Comparison of ENCODE assay signal across 1 mouse cellular context in genomic region chrX:164323391-164323913, GRCm38 (mm10).
TF ChIP-seq lines count a peak whose summit lies in the region.

No protein-coding gene starts in this region.

TF ChIP-seq in MEL, 35 proteins besides CTCF, POLR2A, EP300 and RAD21:
- TF ChIP-seq ZNF384 (IDR thresholded peaks at IDR 0.05; ENCODE audit: low read depth, low read length) = no peak
- no peak for TF ChIP-seq RCOR1 (IDR thresholded peaks at IDR 0.05; ENCODE audit: low read depth, low read length)
- TF ChIP-seq ZMIZ1 (IDR thresholded peaks at IDR 0.05; ENCODE audit: low read depth, low read length) = no peak
- TF ChIP-seq TCF12 (IDR thresholded peaks at IDR 0.05; ENCODE audit: low read depth, low read length) = no peak
- no peak for TF ChIP-seq POLR2AphosphoS2 (IDR thresholded peaks at IDR 0.05; ENCODE audit: low read length)
- TF ChIP-seq MEF2A (IDR thresholded peaks at IDR 0.05; ENCODE audit: extremely low read depth, insufficient replicate concordance, low read depth, low read length, poor library complexity, severe bottlenecking) = no peak
- no peak for TF ChIP-seq TBP (IDR thresholded peaks at IDR 0.05; ENCODE audit: low read depth, low read length)
- TF ChIP-seq CHD2 (IDR thresholded peaks at IDR 0.05; ENCODE audit: low read length) = no peak
- TF ChIP-seq BHLHE40 (IDR thresholded peaks at IDR 0.05; ENCODE audit: borderline replicate concordance, low read depth, low read length) = no peak
- TF ChIP-seq POLR2AphosphoS5 (IDR thresholded peaks at IDR 0.05; ENCODE audit: borderline replicate concordance, low read depth, low read length) = no peak
- TF ChIP-seq KAT2A (conservative IDR thresholded peaks at IDR 0.05; ENCODE audit: low read depth, low read length) = no peak
- TF ChIP-seq SIN3A (IDR thresholded peaks at IDR 0.05; ENCODE audit: low read length) = no peak
- no peak for TF ChIP-seq GABPA (IDR thresholded peaks at IDR 0.05; ENCODE audit: low read depth, low read length)
- no peak for TF ChIP-seq MYB (IDR thresholded peaks at IDR 0.05; ENCODE audit: low read depth, low read length)
- no peak for TF ChIP-seq ZKSCAN1 (IDR thresholded peaks at IDR 0.05; ENCODE audit: low read depth, low read length)
- TF ChIP-seq HCFC1 (IDR thresholded peaks at IDR 0.05; ENCODE audit: low read depth, low read length) = no peak
- no peak for TF ChIP-seq USF1 (IDR thresholded peaks at IDR 0.05; ENCODE audit: low read depth, low read length)
- TF ChIP-seq MAZ (IDR thresholded peaks at IDR 0.05; ENCODE audit: low read depth, low read length) = no peak
- no peak for TF ChIP-seq E2F4 (IDR thresholded peaks at IDR 0.05; ENCODE audit: borderline replicate concordance, low read depth, low read length)
